Mouse (Mus musculus): Measurements from ENCODE around the gene Arntl2.
"Not testable (repeated sequence)": the region's sequence is repeated elsewhere in the genome, so short reads cannot be mapped to it uniquely, and the experiment has no call there.

Arntl2 gene

GRCm38 (mm10) chr6:146795924-146796545 is at the start of gene Arntl2:
TSS of gene Arntl2 (plus strand) at chr6:146796055.
- DNase-seq (ENCODE audit: low spot score in 2 of 2): peak; percentile 65 to 75

- no peak for DNase-seq (ENCODE audit: low spot score in 2 of 2)
Observed at GRCm38 (mm10) chr6:146746577-146746976, 49.3 kb upstream of the Arntl2 start.

GRCm38 (mm10) chr6:146747057-146747456 is 48.8 kb upstream of the Arntl2 start:
- no peak for DNase-seq (ENCODE audit: low spot score in 2 of 2)

- no peak for DNase-seq (ENCODE audit: low spot score in 2 of 2)
Observed at GRCm38 (mm10) chr6:146748271-146748670, 47.6 kb upstream of the Arntl2 start.

- DNase-seq (ENCODE audit: low spot score in 2 of 2): no peak
Observed at GRCm38 (mm10) chr6:146751671-146752070, 44.2 kb upstream of the Arntl2 start.

GRCm38 (mm10) chr6:146752178-146752577 is 43.7 kb upstream of the Arntl2 start:
- no peak for DNase-seq (ENCODE audit: low spot score in 2 of 2)

GRCm38 (mm10) chr6:146752612-146753011 is 43.2 kb upstream of the Arntl2 start:
- no peak for DNase-seq (ENCODE audit: low spot score in 2 of 2)

- no peak for DNase-seq (ENCODE audit: low spot score in 2 of 2)
Observed at GRCm38 (mm10) chr6:146753560-146754160, 42.2 kb upstream of the Arntl2 start.

- no peak for DNase-seq (ENCODE audit: low spot score in 2 of 2)
Observed at GRCm38 (mm10) chr6:146755136-146755535, 40.7 kb upstream of the Arntl2 start.

GRCm38 (mm10) chr6:146755679-146756078 is 40.2 kb upstream of the Arntl2 start:
- no peak for DNase-seq (ENCODE audit: low spot score in 2 of 2)

GRCm38 (mm10) chr6:146759027-146759426 is 36.8 kb upstream of the Arntl2 start:
- no peak for DNase-seq (ENCODE audit: low spot score in 2 of 2)

- no peak for DNase-seq (ENCODE audit: low spot score in 2 of 2)
Observed at GRCm38 (mm10) chr6:146760022-146760421, 35.8 kb upstream of the Arntl2 start.

GRCm38 (mm10) chr6:146760736-146761135 is 35.1 kb upstream of the Arntl2 start:
- DNase-seq (ENCODE audit: low spot score in 2 of 2): no peak

GRCm38 (mm10) chr6:146762264-146762898 is 33.5 kb upstream of the Arntl2 start:
- no peak for DNase-seq (ENCODE audit: low spot score in 2 of 2)

GRCm38 (mm10) chr6:146764593-146764992 is 31.3 kb upstream of the Arntl2 start:
- DNase-seq (ENCODE audit: low spot score in 2 of 2): no peak

- DNase-seq (ENCODE audit: low spot score in 2 of 2): no peak
Observed at GRCm38 (mm10) chr6:146765270-146765669, 30.6 kb upstream of the Arntl2 start.

GRCm38 (mm10) chr6:146768813-146769404 is 26.9 kb upstream of the Arntl2 start:
- DNase-seq (ENCODE audit: low spot score in 2 of 2): no peak

GRCm38 (mm10) chr6:146770005-146770745 is 25.7 kb upstream of the Arntl2 start:
- DNase-seq (ENCODE audit: low spot score in 2 of 2): no peak

GRCm38 (mm10) chr6:146770808-146771207 is 25.0 kb upstream of the Arntl2 start:
- DNase-seq (ENCODE audit: low spot score in 2 of 2): no peak

GRCm38 (mm10) chr6:146775864-146776263 is 20.0 kb upstream of the Arntl2 start:
- DNase-seq (ENCODE audit: low spot score in 2 of 2): not testable (repeated sequence)

- DNase-seq (ENCODE audit: low spot score in 2 of 2): no peak
Observed at GRCm38 (mm10) chr6:146776610-146777389, 19.1 kb upstream of the Arntl2 start.
